In the genomic region with DNA sequence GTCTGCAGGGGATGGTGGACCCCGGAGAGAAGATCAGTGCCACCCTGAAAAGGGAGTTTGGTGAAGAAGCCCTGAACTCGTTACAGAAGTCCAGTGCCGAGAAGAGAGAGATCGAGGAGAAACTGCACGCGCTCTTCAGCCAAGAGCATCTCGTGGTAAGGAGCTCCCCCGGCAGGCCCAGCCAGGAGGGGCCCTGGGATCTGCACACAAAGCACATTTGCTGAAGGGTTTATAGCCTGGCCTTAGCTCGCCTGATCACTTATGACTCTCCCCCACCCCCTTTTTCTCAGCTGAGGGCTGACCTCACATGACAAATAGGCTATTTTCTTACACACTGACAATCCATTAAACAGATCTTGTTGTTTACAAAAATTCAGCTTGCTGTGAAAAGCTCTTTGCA, we compare ENCODE assay signal across 19 mouse cellular contexts. TPM values are rescaled to one million over a fixed set of nuclear protein-coding genes. Genes with fewer than 3 reads are reported as not detected.
DNase-seq lines count a peak whose midpoint lies in the region; ATAC-seq lines count a peak whose summit lies in the region.
"Had no signal": no experiment of that assay in that cellular context is flagged by ENCODE, and none has a peak within 500 bp of the region (broad histone marks: within the 10 kb centered on the region; RNA-seq: fewer than 3 reads in every experiment).

No protein-coding gene starts in this region.

- H3K4me2 ChIP-seq in kidney, embryonic 14.5 days (replicated peaks; ENCODE audit: low read depth, low read length): no peak overlapping the region
- no peak overlapping the region for H3K4me2 ChIP-seq in liver, embryonic 13.5 days
- H3K4me2 ChIP-seq in liver, embryonic 11.5 days: no peak overlapping the region
- no peak overlapping the region for H3K4me2 ChIP-seq in intestine, embryonic 16.5 days (ENCODE audit: low read depth, low read length)
- H3K4me2 ChIP-seq in stomach, embryonic 16.5 days (ENCODE audit: low read depth, low read length): no peak overlapping the region
- H3K4me2 ChIP-seq: hindbrain, embryonic 12.5 days; limb, embryonic 15.5 days had no signal

- H3K9me3 ChIP-seq in kidney, embryonic 14.5 days (ENCODE audit: control insufficient read depth, low read length): no peaks in the 10 kb centered on the region
- H3K9me3 ChIP-seq in liver, embryonic 13.5 days (replicated peaks): no peaks in the 10 kb centered on the region
- no peaks in the 10 kb centered on the region for H3K9me3 ChIP-seq in liver, embryonic 11.5 days (ENCODE audit: control insufficient read depth, low read length)
- no peaks in the 10 kb centered on the region for H3K9me3 ChIP-seq in intestine, embryonic 16.5 days (ENCODE audit: control insufficient read depth, low read length)
- no peaks in the 10 kb centered on the region for H3K9me3 ChIP-seq in stomach, embryonic 16.5 days (replicated peaks; ENCODE audit: control insufficient read depth, low read length)
- H3K9me3 ChIP-seq: hindbrain, embryonic 12.5 days; limb, embryonic 15.5 days had no signal

- peaks cover 6% of the 10 kb centered on the region; the same call in 1 of the 2 replicates for H3K4me1 ChIP-seq in kidney, embryonic 14.5 days (ENCODE audit: control insufficient read depth, insufficient read depth, low read length)
- H3K4me1 ChIP-seq in liver, embryonic 13.5 days (replicated peaks): peaks cover 64% of the 10 kb centered on the region
- peaks cover 20% of the 10 kb centered on the region for H3K4me1 ChIP-seq in liver, embryonic 11.5 days (replicated peaks; ENCODE audit: control insufficient read depth, insufficient read depth, low read length)
- H3K4me1 ChIP-seq in intestine, embryonic 16.5 days (ENCODE audit: control insufficient read depth, insufficient read depth, low read length): no peaks in the 10 kb centered on the region
- no peaks in the 10 kb centered on the region for H3K4me1 ChIP-seq in stomach, embryonic 16.5 days (ENCODE audit: control insufficient read depth, insufficient read depth, low read length)
- H3K4me1 ChIP-seq: hindbrain, embryonic 12.5 days; limb, embryonic 15.5 days had no signal

- WGBS in kidney, embryonic 14.5 days: 35% methylated on average over 9 of the region's 9 CpGs
- WGBS in liver, embryonic 13.5 days (ENCODE audit: insufficient replicate concordance): 80% methylated on average over 9 of the region's 9 CpGs
- WGBS in liver, embryonic 11.5 days: 82% methylated on average over 9 of the region's 9 CpGs
- WGBS in intestine, embryonic 16.5 days: 64% methylated on average over 9 of the region's 9 CpGs
- WGBS in stomach, embryonic 16.5 days: 74% methylated on average over 9 of the region's 9 CpGs

- peaks cover 29% of the 10 kb centered on the region for H3K36me3 ChIP-seq in kidney, embryonic 14.5 days (ENCODE audit: control insufficient read depth, insufficient read depth, low read length)
- peaks cover 73% of the 10 kb centered on the region for H3K36me3 ChIP-seq in liver, embryonic 13.5 days
- H3K36me3 ChIP-seq in liver, embryonic 11.5 days (ENCODE audit: control insufficient read depth, insufficient read depth, low read length): peaks cover 14% of the 10 kb centered on the region; the same call in 1 of the 2 replicates
- peaks cover 8% of the 10 kb centered on the region for H3K36me3 ChIP-seq in intestine, embryonic 16.5 days (ENCODE audit: control insufficient read depth, insufficient read depth, low read length)
- no peaks in the 10 kb centered on the region for H3K36me3 ChIP-seq in stomach, embryonic 16.5 days (ENCODE audit: control insufficient read depth, insufficient read depth, low read length)

- H3K27me3 ChIP-seq in kidney, embryonic 14.5 days (ENCODE audit: control insufficient read depth, insufficient read depth, low read length): no peaks in the 10 kb centered on the region
- H3K27me3 ChIP-seq in liver, embryonic 13.5 days: no peaks in the 10 kb centered on the region
- no peaks in the 10 kb centered on the region for H3K27me3 ChIP-seq in liver, embryonic 11.5 days (replicated peaks; ENCODE audit: control insufficient read depth, insufficient read depth, low read length)
- no peaks in the 10 kb centered on the region for H3K27me3 ChIP-seq in intestine, embryonic 16.5 days (replicated peaks; ENCODE audit: control insufficient read depth, insufficient read depth, low read length)
- no peaks in the 10 kb centered on the region for H3K27me3 ChIP-seq in stomach, embryonic 16.5 days (ENCODE audit: control insufficient read depth, insufficient read depth, low read length)
- H3K27me3 ChIP-seq: hindbrain, embryonic 12.5 days; limb, embryonic 15.5 days; Patski had no signal

- no peak overlapping the region for H3K4me3 ChIP-seq in kidney, embryonic 14.5 days (ENCODE audit: low read length)
- no peak overlapping the region for H3K4me3 ChIP-seq in liver, embryonic 13.5 days (replicated peaks)
- H3K4me3 ChIP-seq in liver, embryonic 11.5 days (ENCODE audit: low read depth, low read length): no peak overlapping the region
- no peak overlapping the region for H3K4me3 ChIP-seq in intestine, embryonic 16.5 days (ENCODE audit: low read length)
- no peak overlapping the region for H3K4me3 ChIP-seq in stomach, embryonic 16.5 days (replicated peaks; ENCODE audit: low read length)
- H3K4me3 ChIP-seq: gastrocnemius, adult 2 months; hindbrain, embryonic 12.5 days; limb, embryonic 15.5 days had no signal

- no peak overlapping the region for H3K9ac ChIP-seq in kidney, embryonic 14.5 days (ENCODE audit: low read depth, low read length)
- H3K9ac ChIP-seq in liver, embryonic 13.5 days: no peak overlapping the region
- H3K9ac ChIP-seq in liver, embryonic 11.5 days (ENCODE audit: low read depth, low read length): no peak overlapping the region
- no peak overlapping the region for H3K9ac ChIP-seq in intestine, embryonic 16.5 days (ENCODE audit: low read depth, low read length)
- H3K9ac ChIP-seq in stomach, embryonic 16.5 days (ENCODE audit: low read length): 0 out of 2 replicates have a peak overlapping the region, but pooled peaks have one; percentile 23
- H3K9ac ChIP-seq: hindbrain, embryonic 12.5 days; limb, embryonic 15.5 days had no signal

- H3K27ac ChIP-seq in kidney, embryonic 14.5 days (ENCODE audit: low read depth, low read length): 0 out of 2 replicates have a peak overlapping the region, but pooled peaks have one; percentile 30
- peak overlapping the region; percentile 48 for H3K27ac ChIP-seq in liver, embryonic 13.5 days
- no peak overlapping the region for H3K27ac ChIP-seq in liver, embryonic 11.5 days (ENCODE audit: low read depth, low read length)
- H3K27ac ChIP-seq in intestine, embryonic 16.5 days (ENCODE audit: low read length): no peak overlapping the region
- H3K27ac ChIP-seq in stomach, embryonic 16.5 days (ENCODE audit: low read length): peak overlapping the region; percentile 28; the same call in 1 of the 2 replicates
- H3K27ac ChIP-seq: gastrocnemius, adult 2 months; hindbrain, embryonic 12.5 days; limb, embryonic 15.5 days had no signal

- no peak for DNase-seq in kidney, adult 11 months
- DNase-seq in liver, embryonic 13.5 days: no peak
- no peak for DNase-seq in liver, embryonic 11.5 days (ENCODE audit: low spot score)
- DNase-seq in right cerebral cortex, adult 18-20 months: no peak
- DNase-seq: adrenal gland, postnatal 36 days; B cell, adult 2 months; cerebellum, postnatal 10 days; gastrocnemius, adult 2 months; heart, adult 18-20 months; lung, postnatal 10 days; thymus, postnatal 14 days had no signal

- ATAC-seq in kidney, embryonic 14.5 days (ENCODE audit: low FRiP score, low TSS enrichment): peak; percentile 84; the same call in 1 of the 2 replicates
- no peak for ATAC-seq in liver, embryonic 13.5 days (ENCODE audit: low read depth)
- ATAC-seq in liver, embryonic 11.5 days (replicated peaks; ENCODE audit: low FRiP score): no peak
- ATAC-seq in intestine, embryonic 16.5 days: peak; percentile 44; the same call in 1 of the 2 replicates
- peak; percentile 64; the same call in 1 of the 2 replicates for ATAC-seq in stomach, embryonic 16.5 days (ENCODE audit: insufficient read depth, low FRiP score)
- ATAC-seq: forebrain, embryonic 16.5 days; Patski had no signal

RNA-seq across cellular contexts. Expression of a gene that starts 13.5 kb away (rescaled TPM):
- polyA plus RNA-seq in kidney, embryonic 14.5 days (2014; fragmentation: Nextera tagmentation; extraction: Ambion mirVana): 57.5 and 58.1 TPM in 2 replicates
- 84.0 and 89.0 TPM in 2 replicates for polyA plus RNA-seq in liver, embryonic 13.5 days (2015; fragmentation: Nextera tagmentation; extraction: Ambion mirVana)
- 103 and 110 TPM in 2 replicates for polyA plus RNA-seq in liver, embryonic 11.5 days (2014; fragmentation: Nextera tagmentation; extraction: Ambion mirVana)
- 61.0 and 61.8 TPM in 2 replicates for polyA plus RNA-seq in intestine, embryonic 16.5 days (2015; fragmentation: Nextera tagmentation; extraction: Ambion mirVana)
- polyA plus RNA-seq in stomach, embryonic 16.5 days (2015; fragmentation: Nextera tagmentation; extraction: Ambion mirVana): 55.9 and 61.7 TPM in 2 replicates

RNA-seq across cellular contexts. Expression of a gene that starts 17.8 kb away (rescaled TPM):
- polyA plus RNA-seq in kidney, embryonic 14.5 days (2014; fragmentation: Nextera tagmentation; extraction: Ambion mirVana): not detected in 2 replicates
- not detected in 2 replicates for polyA plus RNA-seq in liver, embryonic 13.5 days (2015; fragmentation: Nextera tagmentation; extraction: Ambion mirVana)
- not detected in 2 replicates for polyA plus RNA-seq in liver, embryonic 11.5 days (2014; fragmentation: Nextera tagmentation; extraction: Ambion mirVana)
- not detected in 2 replicates for polyA plus RNA-seq in intestine, embryonic 16.5 days (2015; fragmentation: Nextera tagmentation; extraction: Ambion mirVana)
- 0.57 TPM in 1 of 2 replicates, not detected in the other for polyA plus RNA-seq in stomach, embryonic 16.5 days (2015; fragmentation: Nextera tagmentation; extraction: Ambion mirVana)
- polyA plus RNA-seq: forebrain, embryonic 16.5 days; heart, embryonic 16.5 days; hindbrain, embryonic 12.5 days; limb, embryonic 15.5 days; Patski had no signal

RNA-seq across cellular contexts. Expression of a gene that starts 37.9 kb away (rescaled TPM):
- 7.3 and 7.9 TPM in 2 replicates for polyA plus RNA-seq in kidney, embryonic 14.5 days (2014; fragmentation: Nextera tagmentation; extraction: Ambion mirVana)
- 2.1 and 2.6 TPM in 2 replicates for polyA plus RNA-seq in liver, embryonic 13.5 days (2015; fragmentation: Nextera tagmentation; extraction: Ambion mirVana)
- 1.7 and 2.5 TPM in 2 replicates for polyA plus RNA-seq in liver, embryonic 11.5 days (2014; fragmentation: Nextera tagmentation; extraction: Ambion mirVana)
- polyA plus RNA-seq in intestine, embryonic 16.5 days (2015; fragmentation: Nextera tagmentation; extraction: Ambion mirVana): 10.6 and 10.7 TPM in 2 replicates
- polyA plus RNA-seq in stomach, embryonic 16.5 days (2015; fragmentation: Nextera tagmentation; extraction: Ambion mirVana): 7.0 and 7.8 TPM in 2 replicates

RNA-seq across cellular contexts. Expression of a gene that starts 53.9 kb away (rescaled TPM):
- polyA plus RNA-seq in kidney, embryonic 14.5 days (2014; fragmentation: Nextera tagmentation; extraction: Ambion mirVana): 33.5 and 36.1 TPM in 2 replicates
- polyA plus RNA-seq in liver, embryonic 13.5 days (2015; fragmentation: Nextera tagmentation; extraction: Ambion mirVana): 2.0 TPM in 2 replicates
- 5.6 and 6.8 TPM in 2 replicates for polyA plus RNA-seq in liver, embryonic 11.5 days (2014; fragmentation: Nextera tagmentation; extraction: Ambion mirVana)
- 191 and 194 TPM in 2 replicates for polyA plus RNA-seq in intestine, embryonic 16.5 days (2015; fragmentation: Nextera tagmentation; extraction: Ambion mirVana)
- 380 and 388 TPM in 2 replicates for polyA plus RNA-seq in stomach, embryonic 16.5 days (2015; fragmentation: Nextera tagmentation; extraction: Ambion mirVana)
- polyA plus RNA-seq: Patski had no signal

Comparison
In these comparisons a context has a peak if more than half of its experiments do, and no peak if none do; other contexts are left out.
1. H3K27ac ChIP-seq: peak in kidney, embryonic 14.5 days (single experiment), liver, embryonic 13.5 days (single experiment) and stomach, embryonic 16.5 days (single experiment); none in liver, embryonic 11.5 days (single experiment) and intestine, embryonic 16.5 days (single experiment).
2. ATAC-seq: peak in kidney, embryonic 14.5 days (single experiment), intestine, embryonic 16.5 days (single experiment) and stomach, embryonic 16.5 days (single experiment); none in liver, embryonic 13.5 days (single experiment) and liver, embryonic 11.5 days (single experiment).